Mouse (Mus musculus) ES-E14 (cell line): Measurements from ENCODE around the gene Ppp2r5c.

ENCODE experiments used
- CHD2 ChIP-seq: IDR thresholded peaks from 2 replicates; pipeline ENCODE4 v1.6.1; 2014; ENCODE audit warnings: mild to moderate bottlenecking, low read depth, low read length, inconsistent platforms
- HCFC1 ChIP-seq: IDR thresholded peaks from 2 replicates; pipeline ENCODE4 v1.6.1; 2012; ENCODE audit warnings: low read length, inconsistent platforms, borderline replicate concordance; ENCODE audit not compliant: insufficient read depth
- MAFK ChIP-seq: IDR thresholded peaks from 2 replicates; pipeline ENCODE4 v1.6.1; 2014; ENCODE audit warnings: mild to moderate bottlenecking, low read depth, low read length, inconsistent platforms; ENCODE audit not compliant: insufficient read depth
- ZC3H11A ChIP-seq: IDR thresholded peaks from 2 replicates; pipeline ENCODE4 v1.6.1; 2012; ENCODE audit warnings: low read depth, mild to moderate bottlenecking, inconsistent platforms, low read length, borderline replicate concordance

DNA sequence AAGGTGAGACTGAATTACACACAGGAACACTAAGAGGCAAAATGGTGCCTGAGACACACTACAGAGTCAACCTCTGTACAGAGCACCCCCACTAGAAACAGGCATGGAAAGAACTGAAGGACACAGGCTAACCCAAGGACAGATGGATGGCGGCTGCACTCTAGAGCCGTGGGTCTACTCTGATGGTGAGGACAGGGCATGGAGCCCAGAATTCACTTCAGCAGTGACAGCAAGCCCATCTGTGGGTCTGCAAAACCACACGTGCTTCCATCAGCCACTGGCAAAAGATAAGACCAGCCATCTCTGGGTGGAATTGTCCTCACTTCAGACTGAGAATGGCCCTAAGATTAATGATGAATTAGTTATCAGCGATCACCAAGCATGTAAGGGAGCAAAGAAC lies 45.0 kb upstream of the Ppp2r5c start:
- TF ChIP-seq MAFK (no peak), HCFC1 (no peak), ZC3H11A (no peak), CHD2 (no peak)
